Comparison of ENCODE assay signal across 21 mouse cellular contexts in genomic region chrX:72650688-72651087, GRCm38 (mm10). TPM values are rescaled to one million over a fixed set of nuclear protein-coding genes. Genes with fewer than 3 reads are reported as not detected.
"Had no signal": no experiment of that assay in that cellular context is flagged by ENCODE, and none has a peak within 500 bp of the region (broad histone marks: within the 10 kb centered on the region; RNA-seq: fewer than 3 reads in every experiment).

No protein-coding gene starts in this region.

- H3K4me3 ChIP-seq: megakaryocyte, embryonic 14.5 days; midbrain, embryonic 13.5 days; midbrain, embryonic 15.5 days; myocyte; neural tube, embryonic 13.5 days; neural tube, embryonic 15.5 days had no signal

- DNase-seq: lung, adult 18-20 months; lung, embryonic 14.5 days; lung, postnatal 10 days; lung, postnatal 36 days; retina, postnatal 1 day; right cerebral cortex, adult 18-20 months; right cerebral cortex, postnatal 25 days; right cerebral cortex, postnatal 4 days; spleen, adult 18-20 months; thymus, adult 18-20 months; thymus, postnatal 14 days; thymus, postnatal 36 days had no signal

- ATAC-seq: midbrain, embryonic 13.5 days; midbrain, embryonic 15.5 days had no signal

- H3K4me1 ChIP-seq: megakaryocyte, embryonic 14.5 days; midbrain, embryonic 13.5 days; midbrain, embryonic 15.5 days; neural tube, embryonic 15.5 days had no signal

- H3K4me2 ChIP-seq: lung, embryonic 14.5 days; midbrain, embryonic 11.5 days; midbrain, embryonic 13.5 days; midbrain, embryonic 15.5 days; neural tube, embryonic 13.5 days; neural tube, embryonic 15.5 days had no signal

- H3K36me3 ChIP-seq: midbrain, embryonic 13.5 days; midbrain, embryonic 15.5 days; neural tube, embryonic 13.5 days; neural tube, embryonic 15.5 days had no signal

- H3K27me3 ChIP-seq: midbrain, embryonic 13.5 days; midbrain, embryonic 15.5 days; neural tube, embryonic 13.5 days; neural tube, embryonic 15.5 days had no signal

- H3K9me3 ChIP-seq: megakaryocyte, embryonic 14.5 days; midbrain, embryonic 13.5 days; midbrain, embryonic 15.5 days; neural tube, embryonic 13.5 days; neural tube, embryonic 15.5 days had no signal

- H3K27ac ChIP-seq: macrophage; midbrain, embryonic 13.5 days; midbrain, embryonic 15.5 days; neural tube, embryonic 13.5 days; neural tube, embryonic 15.5 days had no signal

- H3K9ac ChIP-seq: lung, embryonic 14.5 days; midbrain, embryonic 13.5 days; midbrain, embryonic 15.5 days; neural tube, embryonic 13.5 days; neural tube, embryonic 15.5 days had no signal

RNA-seq across cellular contexts. Expression of gene Gabra3, which starts 6.0 kb away (rescaled TPM):
- total RNA-seq: megakaryocyte progenitor cell, adult 5-6 weeks had no signal
- polyA plus RNA-seq: macrophage had no signal
